Mouse (Mus musculus) lung, postnatal 4 days (tissue): ENCODE results near the gene Wdr86.

Experiments used
- DNase-seq, 2 experiments: peaks; one replicate each; pipeline ENCODE4 v3.0.0; 2021

The Wdr86 gene

DNA sequence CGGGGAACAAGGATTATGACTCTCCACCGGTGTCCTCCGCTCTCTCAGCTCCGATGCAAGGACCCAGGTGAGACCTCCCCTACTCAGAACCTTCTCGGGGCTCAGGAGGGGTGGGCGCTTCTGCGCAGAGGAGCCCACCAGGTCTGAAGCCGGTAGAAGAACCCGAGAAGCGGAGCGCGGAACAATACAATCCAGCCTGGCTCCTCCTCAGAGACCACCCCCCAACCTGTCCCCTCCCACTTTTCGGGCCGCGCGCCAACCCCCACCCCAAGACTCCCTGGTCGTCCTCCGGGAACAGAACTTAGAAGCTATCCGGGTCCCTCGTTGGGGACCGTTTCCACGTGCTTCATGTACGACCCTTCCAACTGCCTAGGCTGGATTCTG lies at the start of gene Wdr86:
Wdr86 (minus strand) TSS at position 240 of the 384 bp plus-strand sequence.
- DNase-seq, result peak in 1 of 2 experiments; percentile 55

GRCm38 (mm10) chr5:24779881-24780512 lies 49.5 kb upstream of the Wdr86 start:
- no peak for DNase-seq

- no peak for DNase-seq
Observed at GRCm38 (mm10) chr5:24779321-24779720, 48.8 kb upstream of the Wdr86 start.

- DNase-seq, result no peak
Observed at GRCm38 (mm10) chr5:24778843-24779140, 48.3 kb upstream of the Wdr86 start.

DNA sequence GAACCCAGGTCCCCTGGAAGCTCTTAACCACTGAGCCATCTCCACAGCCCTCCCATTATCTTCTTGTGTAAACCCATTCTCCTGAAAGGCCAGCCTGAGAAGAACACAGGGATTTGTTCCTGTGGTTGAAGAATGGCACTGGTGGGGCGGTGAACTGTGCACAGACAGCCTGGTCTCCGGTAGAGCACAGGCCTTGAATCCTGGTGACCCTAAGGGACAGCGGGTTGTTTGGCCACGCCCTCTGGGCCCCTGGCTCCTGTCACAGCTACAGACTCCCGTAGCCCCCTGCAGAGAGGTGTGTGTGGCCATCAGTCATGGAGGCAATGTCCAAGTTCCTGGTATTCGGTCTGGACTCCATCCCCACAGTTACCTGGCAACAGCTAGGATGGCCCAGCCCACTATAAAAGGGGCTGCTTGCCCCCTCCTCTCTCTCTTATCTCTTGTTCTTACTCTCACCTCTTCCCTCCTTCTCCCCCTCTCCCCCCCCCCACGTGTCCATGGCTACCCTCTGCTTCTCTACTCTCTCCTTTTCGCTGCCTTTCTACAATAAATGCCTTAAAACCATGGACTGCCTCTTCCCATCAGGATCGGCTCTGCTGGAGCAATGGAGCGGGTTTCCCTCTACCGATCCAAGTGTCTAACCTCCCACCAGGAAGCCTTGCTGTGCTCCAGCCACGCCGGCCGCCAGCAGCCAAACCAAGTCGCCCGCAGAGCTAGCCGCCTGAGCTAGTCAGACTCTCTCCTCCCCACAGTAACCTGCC lies 47.7 kb upstream of the Wdr86 start:
- DNase-seq, result no peak

DNA sequence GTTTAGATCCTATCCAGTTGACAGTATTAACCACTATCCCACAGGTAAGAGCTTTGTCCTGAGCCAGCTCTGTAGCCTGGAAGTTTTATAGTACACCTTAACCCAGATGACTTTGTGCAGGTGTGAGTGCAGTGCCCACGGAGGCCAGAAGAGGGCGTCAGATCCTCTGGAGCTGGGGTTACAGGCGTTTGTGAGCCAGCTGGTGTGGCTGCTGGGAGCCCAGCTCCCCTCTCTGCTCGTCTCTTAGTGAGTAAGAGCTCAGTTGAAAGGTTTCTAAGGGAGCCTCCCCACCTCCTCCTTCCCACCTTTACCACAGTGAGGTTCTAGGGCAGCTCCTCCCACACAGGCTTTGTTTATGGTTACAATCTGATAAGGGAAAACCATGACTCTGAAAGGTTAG lies 46.2 kb upstream of the Wdr86 start:
- DNase-seq, result no peak

- peak in 1 of 2 experiments; percentile 18 for DNase-seq
Observed at GRCm38 (mm10) chr5:24774549-24774948, 44.0 kb upstream of the Wdr86 start.

DNA sequence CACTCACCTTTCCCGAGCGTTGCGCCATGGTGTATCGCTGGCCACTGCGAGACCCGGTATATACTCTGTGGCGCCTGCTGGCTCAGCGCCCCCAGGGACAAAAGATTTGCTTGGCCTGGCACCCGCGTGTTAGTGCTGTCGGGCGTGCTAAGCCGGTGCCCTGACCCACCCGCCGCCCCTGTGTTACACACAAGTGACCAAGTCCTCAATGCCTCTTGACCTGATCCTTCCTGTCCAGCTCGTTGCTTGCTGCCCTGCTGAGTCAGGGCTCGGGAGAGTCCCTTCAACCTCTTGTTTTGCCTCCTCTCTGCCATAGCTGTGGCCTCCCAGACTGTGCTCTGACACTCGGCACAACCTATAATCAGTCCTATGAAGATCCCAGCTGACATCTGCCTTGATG lies 27.3 kb upstream of the Wdr86 start, which contains the start of gene Crygn:
Crygn (minus strand) TSS at position 193 of the 400 bp plus-strand sequence.
- DNase-seq, result no peak

- no peak for DNase-seq
Observed at GRCm38 (mm10) chr5:24756931-24757330, 26.4 kb upstream of the Wdr86 start.

DNA sequence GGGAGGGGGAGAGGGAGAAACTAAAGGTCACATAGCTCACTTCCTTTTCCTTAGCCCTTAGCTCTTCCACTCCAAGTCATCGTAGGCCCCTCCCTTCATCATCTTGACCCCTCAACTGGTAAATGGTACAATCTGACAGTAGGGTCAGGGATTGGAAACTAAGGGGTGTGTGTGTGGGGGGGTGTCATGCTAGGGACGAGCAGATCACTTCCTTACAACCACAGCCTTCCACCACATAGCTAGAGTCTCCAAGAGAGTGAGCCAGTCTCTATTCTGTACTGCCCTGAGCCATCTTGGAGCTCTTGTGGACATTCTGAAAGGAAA lies 21.6 kb upstream of the Wdr86 start:
- DNase-seq, result no peak

DNA sequence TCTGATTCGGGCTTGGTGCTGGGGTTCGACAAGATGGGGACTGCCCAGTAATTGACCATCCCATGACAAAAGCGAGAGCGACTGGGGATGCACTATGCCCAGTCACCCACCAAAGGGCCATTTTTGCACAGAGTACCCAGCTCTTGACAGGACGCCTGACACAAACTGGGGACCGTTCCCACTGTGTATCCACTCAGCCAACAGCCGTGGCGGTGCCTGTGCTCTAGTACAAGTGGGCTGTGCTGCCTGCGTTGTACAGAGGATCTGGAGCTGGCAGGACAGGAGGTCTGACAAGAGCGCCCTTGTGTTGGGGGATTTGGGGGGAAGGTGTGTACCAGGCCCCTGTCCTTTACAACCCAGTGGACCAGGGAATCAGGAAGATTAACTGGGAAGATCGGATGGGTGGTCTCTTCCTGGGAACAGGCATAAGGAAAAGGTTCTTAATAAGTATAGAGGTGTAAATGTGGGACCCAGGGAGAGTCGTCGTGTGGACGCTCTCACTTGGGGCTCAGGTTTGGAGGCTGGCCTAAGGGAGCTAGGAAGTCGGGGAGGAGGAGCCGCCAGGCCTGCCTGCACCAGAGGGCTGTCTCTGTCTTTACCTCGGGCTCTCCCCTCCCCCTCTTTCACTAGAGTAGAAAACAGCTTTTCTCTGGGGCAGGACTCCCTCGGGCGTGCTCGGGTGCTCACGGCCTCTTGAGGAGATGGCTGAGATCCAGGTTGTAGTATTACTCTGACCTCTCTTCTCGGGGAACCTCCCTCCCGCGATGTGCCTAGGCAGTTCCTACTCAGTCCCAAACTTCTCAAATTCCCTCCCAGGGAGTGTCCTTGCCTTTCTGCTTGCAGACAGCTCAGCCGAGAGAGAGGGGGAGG lies 21.0 kb upstream of the Wdr86 start:
- peak; percentile 74 to 82 for DNase-seq

DNA sequence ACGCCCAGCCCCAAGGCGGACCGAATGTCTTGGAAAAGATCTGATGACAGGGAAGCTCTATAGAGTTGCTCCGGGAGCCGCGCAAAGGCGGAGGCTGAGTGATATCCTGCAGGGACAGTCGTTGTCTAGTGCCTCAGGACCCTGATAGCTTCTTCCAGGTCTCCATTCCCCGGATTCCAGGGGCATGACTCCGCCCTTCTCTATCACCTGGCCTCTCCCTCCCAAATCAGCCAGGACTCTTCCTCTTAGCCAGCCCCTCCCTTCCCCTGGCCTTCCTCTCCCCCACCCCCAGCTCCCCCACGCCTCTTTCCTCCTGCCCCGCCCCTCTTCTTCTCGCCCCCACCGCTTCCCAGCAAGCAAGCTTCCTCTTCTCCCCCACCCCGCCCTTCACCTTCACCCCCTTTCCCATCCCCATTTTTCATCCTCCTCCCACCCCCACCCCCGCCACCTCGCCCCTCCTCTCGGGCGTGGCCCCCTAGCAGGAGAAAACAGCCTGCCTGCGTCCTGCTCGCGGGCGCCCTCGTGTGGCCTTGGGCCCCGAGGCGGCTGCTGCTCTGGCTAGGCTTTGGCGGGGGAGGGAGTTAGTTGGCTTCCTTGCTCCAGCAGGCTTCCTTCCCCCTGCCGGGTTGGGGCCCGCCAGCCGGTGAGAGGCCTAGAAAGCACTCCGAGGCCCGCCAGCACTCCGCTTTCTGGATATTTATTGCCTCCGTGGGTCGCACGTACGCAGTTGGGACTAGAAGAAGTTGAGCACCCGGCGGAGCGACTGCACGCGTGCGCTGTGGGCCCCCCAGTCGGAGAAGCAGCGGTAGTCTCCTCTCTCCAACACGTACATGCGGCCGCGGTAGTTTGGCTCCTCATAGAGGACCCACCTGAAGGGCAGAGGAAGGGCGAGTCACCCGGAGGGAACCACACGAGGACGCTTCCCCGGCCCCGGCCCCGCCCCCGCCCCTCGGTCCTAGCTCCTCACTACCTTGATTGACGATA lies 20.1 kb upstream of the Wdr86 start:
- peak; percentile 93 to 94 for DNase-seq

- DNase-seq, result no peak
Observed at GRCm38 (mm10) chr5:24749731-24750130, 19.2 kb upstream of the Wdr86 start.

- DNase-seq, result no peak
Observed at GRCm38 (mm10) chr5:24747533-24747932, 17.0 kb upstream of the Wdr86 start.

- no peak for DNase-seq
Observed at GRCm38 (mm10) chr5:24743956-24744355, 13.4 kb upstream of the Wdr86 start.

- no peak for DNase-seq
Observed at GRCm38 (mm10) chr5:24741172-24741885, 10.8 kb upstream of the Wdr86 start.

- DNase-seq, result peak; percentile 79 to 89
Observed at GRCm38 (mm10) chr5:24739141-24739753, 8.7 kb upstream of the Wdr86 start.

- no peak for DNase-seq
Observed at GRCm38 (mm10) chr5:24738517-24738916, 8.0 kb upstream of the Wdr86 start.

GRCm38 (mm10) chr5:24737595-24737994 lies 7.1 kb upstream of the Wdr86 start:
- no peak for DNase-seq

DNA sequence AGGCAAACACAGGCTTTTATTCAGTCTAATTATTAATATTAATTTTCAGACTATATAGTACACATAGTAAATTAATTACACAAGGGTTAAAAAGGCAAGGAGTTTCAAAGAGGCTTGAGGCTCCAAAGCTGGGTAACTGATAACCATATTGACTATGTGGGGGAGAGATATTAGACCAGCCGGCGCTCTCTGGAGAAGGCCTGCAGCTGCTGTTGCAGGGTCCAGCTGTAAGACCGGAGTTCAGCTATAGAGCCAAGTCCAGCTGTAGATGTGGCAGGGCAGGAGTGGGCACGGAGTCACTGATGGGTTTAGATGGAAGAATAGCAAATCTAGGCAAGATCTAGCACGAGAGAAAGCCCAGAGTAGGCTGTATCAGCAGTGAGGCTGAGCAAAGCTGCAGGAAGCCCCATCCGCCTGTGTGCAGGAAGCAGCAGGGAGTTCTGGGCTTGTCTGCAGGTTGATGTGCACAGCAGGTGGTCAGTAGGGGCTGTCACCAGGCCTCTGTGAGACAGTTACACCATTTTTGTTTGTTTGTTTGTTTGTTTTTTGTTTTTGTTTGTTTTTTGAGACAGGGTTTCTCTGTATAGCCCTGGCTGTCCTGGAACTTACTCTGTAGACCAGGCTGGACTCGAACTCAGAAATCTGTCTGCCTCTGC lies 3.4 kb upstream of the Wdr86 start:
- DNase-seq, result no peak

GRCm38 (mm10) chr5:24733134-24733533 lies 2.6 kb upstream of the Wdr86 start:
- DNase-seq, result peak; percentile 69 to 86
